Mouse (Mus musculus): ENCODE data around the gene 1700020N01Rik. TPM values are rescaled to one million over a fixed set of nuclear protein-coding genes. Genes with fewer than 3 reads are reported as not detected.

The 1700020N01Rik gene
- total RNA-seq, 2 experiments from 2014 or later, result not detected

GRCm38 (mm10) chr10:21605011-21605571, 12.1 kb downstream of the 1700020N01Rik start:
- peak; percentile 28 to 34 for DNase-seq

GRCm38 (mm10) chr10:21605601-21606000, 12.7 kb downstream of the 1700020N01Rik start:
- peak; percentile 37 to 42 for DNase-seq

- no peak for DNase-seq
Observed at GRCm38 (mm10) chr10:21606931-21607330, 14.0 kb downstream of the 1700020N01Rik start.

- no peak for DNase-seq
Observed at GRCm38 (mm10) chr10:21609583-21609982, 16.6 kb downstream of the 1700020N01Rik start.

- DNase-seq, result no peak
Observed at GRCm38 (mm10) chr10:21613021-21613860, 20.3 kb downstream of the 1700020N01Rik start.

- DNase-seq, result no peak
Observed at GRCm38 (mm10) chr10:21614520-21614919, 21.6 kb downstream of the 1700020N01Rik start.

GRCm38 (mm10) chr10:21618745-21619508, 26.0 kb downstream of the 1700020N01Rik start:
- no peak for DNase-seq

GRCm38 (mm10) chr10:21622065-21622464, 29.1 kb downstream of the 1700020N01Rik start:
- DNase-seq, result no peak

- no peak for DNase-seq
Observed at GRCm38 (mm10) chr10:21628555-21628954, 35.6 kb downstream of the 1700020N01Rik start.

GRCm38 (mm10) chr10:21629031-21629740, 36.2 kb downstream of the 1700020N01Rik start:
- no peak for DNase-seq

GRCm38 (mm10) chr10:21631481-21631880, 38.5 kb downstream of the 1700020N01Rik start:
- no peak for DNase-seq

- DNase-seq, result no peak
Observed at GRCm38 (mm10) chr10:21632687-21633086, 39.7 kb downstream of the 1700020N01Rik start.

GRCm38 (mm10) chr10:21635988-21636710, 43.2 kb downstream of the 1700020N01Rik start:
- DNase-seq, result no peak

GRCm38 (mm10) chr10:21636711-21637081, 43.8 kb downstream of the 1700020N01Rik start:
- peak; percentile 20 to 41 for DNase-seq

- DNase-seq, result no peak
Observed at GRCm38 (mm10) chr10:21651388-21651787, 58.4 kb downstream of the 1700020N01Rik start.

GRCm38 (mm10) chr10:21652426-21653345, 59.7 kb downstream of the 1700020N01Rik start:
- no peak for DNase-seq

- no peak for DNase-seq
Observed at GRCm38 (mm10) chr10:21653469-21653868, 60.5 kb downstream of the 1700020N01Rik start.

GRCm38 (mm10) chr10:21659576-21660246, 66.8 kb downstream of the 1700020N01Rik start:
- peak in 1 of 2 experiments; percentile 26 for DNase-seq

- no peak for DNase-seq
Observed at GRCm38 (mm10) chr10:21668976-21669375, 76.0 kb downstream of the 1700020N01Rik start.

- DNase-seq, result no peak
Observed at GRCm38 (mm10) chr10:21669750-21670161, 76.8 kb downstream of the 1700020N01Rik start.
